Mouse (Mus musculus): ENCODE measurements around the gene Ccnq. TPM values are rescaled to one million over a fixed set of nuclear protein-coding genes. Genes with fewer than 3 reads are reported as not detected.
A peak's percentile ranks its signal among the peaks of the same experiment; 100 is the strongest.

Gene Ccnq
- 33.1 and 35.4 TPM in 2 replicates for polyA plus RNA-seq (2016; fragmentation: Nextera tagmentation; extraction: Ambion mirVana)

- Histone ChIP-seq H3K9me3 (no peaks in the 10 kb centered on the region), H3K4me1 (peaks cover 13% of the 10 kb centered on the region), H3K27me3 (ENCODE audit: insufficient read depth, poor library complexity, severe bottlenecking) (no peaks in the 10 kb centered on the region), H3K36me3 (peaks cover 13% of the 10 kb centered on the region), H3K27ac (peak within 1 kb of the TSS; percentile 89), H3K4me3 (peak within 1 kb of the TSS; percentile 75)
- 9% methylated on average over 59 of the region's 59 CpGs for WGBS
- peak; percentile 91 for DNase-seq (ENCODE audit: low spot score)
Measured at GRCm38 (mm10) chr11:78750885-78751842, at the start of gene Ccnq. Ccnq (minus strand) TSS chr11:78751729.

- Histone ChIP-seq H3K27ac (no peak overlapping the region), H3K27me3 (ENCODE audit: insufficient read depth, poor library complexity, severe bottlenecking) (no peaks in the 10 kb centered on the region), H3K36me3 (no peaks in the 10 kb centered on the region), H3K9me3 (no peaks in the 10 kb centered on the region), H3K4me3 (no peak overlapping the region), H3K4me1 (peaks cover 14% of the 10 kb centered on the region)
- 81% methylated on average over 4 of the region's 4 CpGs for WGBS
- no peak for DNase-seq (ENCODE audit: low spot score)
Measured at GRCm38 (mm10) chr11:78801094-78801493, 49.6 kb upstream of the Ccnq start.

DNA sequence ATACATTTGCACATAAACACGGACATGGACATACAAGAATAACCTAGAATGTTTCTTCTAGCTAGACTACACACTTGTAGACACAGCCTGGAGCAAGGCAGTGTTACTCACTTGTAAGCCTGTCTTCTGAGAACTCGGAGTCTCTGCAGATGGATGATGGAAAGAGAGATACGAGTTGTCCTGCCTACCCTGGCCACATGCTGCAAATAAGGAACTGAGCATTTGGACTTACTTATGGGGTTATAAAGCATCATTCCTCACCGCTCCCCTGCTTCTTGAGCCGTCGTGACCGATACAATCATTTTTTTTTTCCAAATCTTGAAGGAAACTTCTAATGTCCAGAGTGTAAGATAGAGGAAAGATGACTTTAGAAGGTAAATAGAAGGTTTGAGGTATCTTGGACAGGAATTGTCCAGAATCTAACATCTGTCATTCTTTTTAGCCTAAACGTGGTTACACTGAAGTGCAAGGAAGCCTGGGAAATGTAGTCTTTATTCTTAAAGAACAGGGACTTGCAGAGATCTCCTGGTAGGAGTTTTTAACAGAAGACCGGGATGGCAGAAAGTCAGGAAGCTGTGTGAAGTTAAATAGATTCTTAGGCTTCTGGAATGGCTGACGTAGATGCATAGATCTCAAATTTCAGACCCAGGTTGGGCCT lies 44.7 kb upstream of the Ccnq start:
- H3K36me3 ChIP-seq, result no peaks in the 10 kb centered on the region
- WGBS, result 85% methylated on average over 10 of the region's 10 CpGs
- DNase-seq (ENCODE audit: low spot score), result no peak
- no peak overlapping the region for H3K4me3 ChIP-seq
- no peaks in the 10 kb centered on the region for H3K9me3 ChIP-seq
- H3K27me3 ChIP-seq (ENCODE audit: insufficient read depth, poor library complexity, severe bottlenecking), result 0 out of 2 replicates have a peak, but pooled peaks cover 6% of the 10 kb centered on the region
- peaks cover 12% of the 10 kb centered on the region; the same call in 1 of the 2 replicates for H3K4me1 ChIP-seq
- H3K27ac ChIP-seq, result no peak overlapping the region

GRCm38 (mm10) chr11:78793116-78793515 lies 41.6 kb upstream of the Ccnq start:
- peaks cover 10% of the 10 kb centered on the region; the same call in 1 of the 2 replicates for H3K4me1 ChIP-seq
- H3K9me3 ChIP-seq, result no peaks in the 10 kb centered on the region
- 83% methylated on average over 11 of the region's 11 CpGs for WGBS
- H3K27ac ChIP-seq, result no peak overlapping the region
- H3K27me3 ChIP-seq (ENCODE audit: insufficient read depth, poor library complexity, severe bottlenecking), result 0 out of 2 replicates have a peak, but pooled peaks cover 6% of the 10 kb centered on the region
- DNase-seq (ENCODE audit: low spot score), result no peak
- no peaks in the 10 kb centered on the region for H3K36me3 ChIP-seq
- H3K4me3 ChIP-seq, result no peak overlapping the region

GRCm38 (mm10) chr11:78792465-78792864 lies 40.9 kb upstream of the Ccnq start:
- 0 out of 2 replicates have a peak overlapping the region, but pooled peaks have one; percentile 24 for H3K4me3 ChIP-seq
- peaks cover 8% of the 10 kb centered on the region; the same call in 1 of the 2 replicates for H3K4me1 ChIP-seq
- H3K27me3 ChIP-seq (ENCODE audit: insufficient read depth, poor library complexity, severe bottlenecking), result 0 out of 2 replicates have a peak, but pooled peaks cover 6% of the 10 kb centered on the region
- 59% methylated on average over 11 of the region's 11 CpGs for WGBS
- no peaks in the 10 kb centered on the region for H3K36me3 ChIP-seq
- no peaks in the 10 kb centered on the region for H3K9me3 ChIP-seq
- DNase-seq (ENCODE audit: low spot score), result no peak
- H3K27ac ChIP-seq, result no peak overlapping the region

DNA sequence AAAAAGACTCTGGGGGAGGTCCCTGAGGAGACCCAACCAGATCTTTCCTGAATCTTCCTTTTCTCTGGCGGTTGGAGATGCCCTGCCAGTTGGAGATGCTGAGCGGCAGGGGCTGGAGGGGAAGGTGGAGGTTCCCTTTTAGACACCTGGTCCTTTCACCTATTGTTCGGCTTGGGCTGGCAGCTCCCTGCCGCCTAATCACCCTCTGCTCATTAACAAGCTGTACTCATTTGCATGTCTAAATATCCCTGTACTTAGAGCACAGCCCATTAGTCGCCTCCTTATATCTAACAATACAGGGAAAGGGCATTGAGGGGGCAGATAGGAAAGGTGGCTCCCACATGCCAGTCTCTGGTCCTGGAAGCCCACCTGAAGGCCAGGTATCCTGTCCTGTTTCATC lies 40.5 kb upstream of the Ccnq start:
- DNase-seq (ENCODE audit: low spot score), result no peak
- WGBS, result 56% methylated on average over 5 of the region's 5 CpGs
- Histone ChIP-seq H3K27ac (no peak overlapping the region), H3K4me1 (peaks cover 12% of the 10 kb centered on the region; the same call in 1 of the 2 replicates), H3K27me3 (ENCODE audit: insufficient read depth, poor library complexity, severe bottlenecking) (0 out of 2 replicates have a peak, but pooled peaks cover 6% of the 10 kb centered on the region), H3K4me3 (no peak overlapping the region), H3K9me3 (no peaks in the 10 kb centered on the region), H3K36me3 (no peaks in the 10 kb centered on the region)

GRCm38 (mm10) chr11:78791582-78791981 lies 40.1 kb upstream of the Ccnq start:
- H3K36me3 ChIP-seq, result no peaks in the 10 kb centered on the region
- no peak overlapping the region for H3K4me3 ChIP-seq
- no peak overlapping the region for H3K27ac ChIP-seq
- DNase-seq (ENCODE audit: low spot score), result no peak
- H3K27me3 ChIP-seq (ENCODE audit: insufficient read depth, poor library complexity, severe bottlenecking), result 0 out of 2 replicates have a peak, but pooled peaks cover 6% of the 10 kb centered on the region
- 63% methylated on average over 4 of the region's 4 CpGs for WGBS
- H3K9me3 ChIP-seq, result no peaks in the 10 kb centered on the region
- H3K4me1 ChIP-seq, result peaks cover 14% of the 10 kb centered on the region; the same call in 1 of the 2 replicates

DNA sequence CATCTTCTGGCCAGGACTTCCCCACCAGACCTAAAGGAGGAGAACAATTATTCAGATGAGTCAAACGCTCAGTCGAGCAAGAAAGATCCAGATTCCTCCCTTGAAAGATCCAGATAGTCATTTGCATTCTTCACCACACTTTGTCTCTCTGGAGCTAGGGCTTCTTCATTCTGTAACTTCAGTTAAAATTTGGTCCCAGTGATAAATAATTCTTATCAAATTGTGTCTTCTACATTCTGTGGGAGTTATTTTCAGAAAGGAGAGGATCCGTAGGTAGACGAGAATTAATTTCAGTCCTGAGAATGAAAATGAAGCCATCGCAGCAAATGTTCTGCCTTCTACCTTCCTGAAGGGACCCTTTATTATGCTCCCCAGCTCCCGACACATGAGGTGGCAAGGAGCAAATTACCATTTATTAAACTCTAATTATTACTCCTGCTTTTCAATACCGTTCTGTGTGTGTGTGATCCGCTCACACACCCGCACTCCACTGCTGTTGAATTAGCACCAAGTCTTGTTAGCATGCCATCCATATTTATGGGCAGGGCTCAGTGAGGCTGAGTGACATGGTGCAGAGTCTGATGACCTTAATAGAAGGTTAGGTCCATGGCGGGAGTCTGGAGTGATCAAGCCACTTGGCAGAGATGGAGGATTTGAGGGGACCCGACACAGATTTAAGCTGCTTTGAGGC lies 38.0 kb upstream of the Ccnq start:
- H3K27ac ChIP-seq, result no peak overlapping the region
- 0 out of 2 replicates have a peak, but pooled peaks cover 6% of the 10 kb centered on the region for H3K27me3 ChIP-seq (ENCODE audit: insufficient read depth, poor library complexity, severe bottlenecking)
- no peak overlapping the region for H3K4me3 ChIP-seq
- H3K4me1 ChIP-seq, result peaks cover 25% of the 10 kb centered on the region; the same call in 1 of the 2 replicates
- no peaks in the 10 kb centered on the region for H3K36me3 ChIP-seq
- H3K9me3 ChIP-seq, result no peaks in the 10 kb centered on the region
- 87% methylated on average over 11 of the region's 11 CpGs for WGBS
- DNase-seq (ENCODE audit: low spot score), result no peak

GRCm38 (mm10) chr11:78786013-78786431 lies 34.5 kb upstream of the Ccnq start:
- Histone ChIP-seq H3K4me3 (no peak overlapping the region), H3K9me3 (no peaks in the 10 kb centered on the region), H3K27me3 (ENCODE audit: insufficient read depth, poor library complexity, severe bottlenecking) (no peaks in the 10 kb centered on the region), H3K4me1 (peaks cover 41% of the 10 kb centered on the region), H3K36me3 (no peaks in the 10 kb centered on the region), H3K27ac (no peak overlapping the region)
- peak; percentile 77 for DNase-seq (ENCODE audit: low spot score)
- WGBS, result 10% methylated on average over 7 of the region's 7 CpGs

DNA sequence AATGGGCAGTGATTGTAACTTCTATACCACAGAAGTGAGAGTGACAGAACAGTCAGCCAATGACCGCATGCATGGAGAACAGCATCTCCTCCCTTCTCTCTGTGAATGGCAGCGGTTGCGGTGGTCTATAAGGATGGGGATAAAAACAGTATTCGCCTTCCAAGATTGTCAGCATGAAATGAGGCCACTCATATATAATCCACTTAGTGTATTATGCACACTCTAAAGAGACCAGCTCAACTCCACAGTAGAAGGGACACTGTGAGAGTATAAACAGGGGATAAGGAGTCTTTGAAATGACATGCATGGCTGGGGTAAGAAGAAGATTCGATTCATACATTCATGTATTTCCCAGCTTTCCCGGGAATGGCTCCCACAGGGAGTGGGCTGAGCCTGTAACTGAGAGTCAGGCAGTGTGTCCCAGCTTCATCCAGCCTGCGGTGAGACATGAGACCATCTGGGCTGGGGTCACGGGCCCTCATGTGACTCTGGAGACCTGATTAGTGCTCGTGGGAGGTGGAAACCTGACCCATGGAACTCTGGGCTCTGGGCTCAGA lies 31.3 kb upstream of the Ccnq start:
- H3K27me3 ChIP-seq (ENCODE audit: insufficient read depth, poor library complexity, severe bottlenecking), result 0 out of 2 replicates have a peak, but pooled peaks cover 3% of the 10 kb centered on the region
- no peaks in the 10 kb centered on the region for H3K9me3 ChIP-seq
- 69% methylated on average over 9 of the region's 9 CpGs for WGBS
- H3K4me3 ChIP-seq, result no peak overlapping the region
- H3K36me3 ChIP-seq, result no peaks in the 10 kb centered on the region
- peak overlapping the region; percentile 22; the same call in 1 of the 2 replicates for H3K27ac ChIP-seq
- DNase-seq (ENCODE audit: low spot score), result no peak
- peaks cover 43% of the 10 kb centered on the region for H3K4me1 ChIP-seq

DNA sequence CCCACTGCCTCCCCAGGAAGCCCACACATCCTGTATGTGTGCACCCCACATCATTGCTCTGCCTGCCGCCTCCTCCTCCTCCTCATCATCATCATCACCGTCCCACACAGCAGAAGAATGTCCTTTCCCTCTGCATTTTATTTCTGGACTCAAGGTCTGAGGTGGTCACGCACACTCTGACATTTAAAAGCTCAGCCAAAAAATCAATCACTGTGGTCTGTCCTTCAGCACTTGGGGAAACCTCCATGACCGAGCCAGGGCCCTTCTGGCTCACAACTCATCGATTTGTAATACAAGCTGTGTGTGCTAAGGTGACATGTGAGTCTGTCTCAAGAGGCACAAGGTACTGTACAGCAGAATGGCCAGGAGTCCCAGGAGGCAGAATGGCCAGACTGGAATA lies 30.8 kb upstream of the Ccnq start:
- Histone ChIP-seq H3K36me3 (no peaks in the 10 kb centered on the region), H3K27me3 (ENCODE audit: insufficient read depth, poor library complexity, severe bottlenecking) (0 out of 2 replicates have a peak, but pooled peaks cover 3% of the 10 kb centered on the region), H3K27ac (no peak overlapping the region; the same call in none of the 2 replicates), H3K4me3 (no peak overlapping the region), H3K4me1 (peaks cover 46% of the 10 kb centered on the region), H3K9me3 (no peaks in the 10 kb centered on the region)
- 76% methylated on average over 5 of the region's 5 CpGs for WGBS
- DNase-seq (ENCODE audit: low spot score), result no peak

DNA sequence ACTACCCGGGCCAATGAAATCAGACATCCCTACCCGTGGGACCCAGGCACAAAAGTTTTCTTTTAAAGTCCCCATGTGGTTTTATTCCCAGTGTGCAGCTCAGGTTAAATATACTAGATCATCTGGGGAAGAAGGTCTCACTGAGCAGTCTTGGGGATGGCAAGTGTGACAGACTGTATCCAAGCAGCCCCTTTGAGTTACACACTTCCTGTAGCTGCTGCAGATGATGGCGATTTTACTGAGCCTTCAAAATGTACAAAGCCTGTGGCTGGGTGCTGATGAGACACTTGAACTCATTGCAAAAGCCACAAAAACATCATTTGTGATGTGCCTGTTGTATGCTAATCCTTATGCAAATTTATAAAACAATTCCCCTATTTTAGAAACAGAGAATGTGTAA lies 29.0 kb upstream of the Ccnq start:
- Histone ChIP-seq H3K36me3 (no peaks in the 10 kb centered on the region), H3K9me3 (no peaks in the 10 kb centered on the region), H3K4me3 (no peak overlapping the region), H3K27me3 (ENCODE audit: insufficient read depth, poor library complexity, severe bottlenecking) (0 out of 2 replicates have a peak, but pooled peaks cover 3% of the 10 kb centered on the region), H3K27ac (no peak overlapping the region), H3K4me1 (peaks cover 32% of the 10 kb centered on the region)
- DNase-seq (ENCODE audit: low spot score), result no peak
- 81% methylated on average over 3 of the region's 3 CpGs for WGBS

All from heart, embryonic 10.5 days (tissue).